In the genomic region with DNA sequence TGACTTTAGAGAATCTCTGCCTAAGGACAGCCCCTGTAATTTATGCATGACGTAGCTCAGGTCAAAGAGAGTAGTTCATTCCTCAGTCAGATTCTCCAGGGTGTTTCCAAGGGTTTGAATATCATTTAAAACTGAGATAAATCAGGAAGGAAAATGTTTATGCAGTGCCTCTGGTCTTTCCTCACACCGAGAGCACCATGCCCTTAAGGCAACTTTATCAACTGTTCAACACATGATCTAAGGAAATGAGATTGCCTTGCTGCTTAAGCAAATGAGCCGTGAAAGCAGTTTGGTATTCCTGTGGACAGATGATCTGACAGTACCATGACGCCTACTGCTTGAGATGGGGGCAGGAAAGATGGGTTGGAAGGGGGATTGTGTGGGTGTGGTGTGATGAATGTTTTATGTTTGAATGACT, we compare ENCODE assay signal across 12 mouse cellular contexts.
DNase-seq lines count a peak whose midpoint lies in the region; ATAC-seq and TF ChIP-seq lines count a peak whose summit lies in the region.
"Had no signal": no experiment of that assay in that cellular context is flagged by ENCODE, and none has a peak within 500 bp of the region (broad histone marks: within the 10 kb centered on the region; RNA-seq: fewer than 3 reads in every experiment).

No protein-coding gene starts in this region.

- no peaks in the 10 kb centered on the region for H3K27me3 ChIP-seq in kidney, embryonic 15.5 days
- no peaks in the 10 kb centered on the region for H3K27me3 ChIP-seq in G1E (ENCODE audit: insufficient read depth, low read length)
- H3K27me3 ChIP-seq: heart, embryonic 15.5 days; limb, embryonic 13.5 days had no signal

- no peak overlapping the region for H3K4me3 ChIP-seq in kidney, embryonic 15.5 days (replicated peaks)
- no peak overlapping the region for H3K4me3 ChIP-seq in G1E (ENCODE audit: low read depth, low read length)
- H3K4me3 ChIP-seq: heart, embryonic 15.5 days; limb, embryonic 13.5 days; myocyte had no signal

- TF ChIP-seq CTCF in G1E (IDR thresholded peaks at IDR 0.05; ENCODE audit: low read depth, low read length), result no peak

- H3K4me2 ChIP-seq in kidney, embryonic 15.5 days, result no peak overlapping the region
- H3K4me2 ChIP-seq: heart, embryonic 15.5 days; limb, embryonic 13.5 days had no signal

- H3K4me1 ChIP-seq in kidney, embryonic 15.5 days, result no peaks in the 10 kb centered on the region
- no peaks in the 10 kb centered on the region for H3K4me1 ChIP-seq in G1E (ENCODE audit: insufficient read depth, low read depth, low read length)
- H3K4me1 ChIP-seq: limb, embryonic 13.5 days had no signal

- WGBS in kidney, embryonic 15.5 days, result 5% methylated on average over 4 of the region's 4 CpGs

- no peaks in the 10 kb centered on the region for H3K9me3 ChIP-seq in kidney, embryonic 15.5 days (replicated peaks)
- H3K9me3 ChIP-seq in G1E (replicated peaks), result no peaks in the 10 kb centered on the region
- H3K9me3 ChIP-seq: heart, embryonic 15.5 days; limb, embryonic 13.5 days had no signal

- no peak overlapping the region for H3K9ac ChIP-seq in kidney, embryonic 15.5 days
- H3K9ac ChIP-seq: heart, embryonic 15.5 days; limb, embryonic 13.5 days had no signal

- H3K36me3 ChIP-seq in kidney, embryonic 15.5 days, result no peaks in the 10 kb centered on the region
- H3K36me3 ChIP-seq in G1E (replicated peaks), result no peaks in the 10 kb centered on the region
- H3K36me3 ChIP-seq: heart, embryonic 15.5 days; limb, embryonic 13.5 days had no signal

- H3K27ac ChIP-seq in kidney, embryonic 15.5 days, result no peak overlapping the region
- H3K27ac ChIP-seq: heart, embryonic 15.5 days; limb, embryonic 13.5 days had no signal

- DNase-seq in kidney, postnatal 4 days, result no peak
- DNase-seq in G1E (ENCODE audit: low spot score), result no peak
- DNase-seq in embryo, embryonic 10.5 days (ENCODE audit: low spot score), result peak; percentile 56
- DNase-seq in left cerebral cortex, adult 9 months (ENCODE audit: low spot score in 2 of 2), result peak; percentile 18 to 30
- no peak for DNase-seq in thymus, postnatal 25 days
- DNase-seq: kidney, adult 18-20 months had no signal

- peak; percentile 93 for ATAC-seq in kidney, embryonic 15.5 days (replicated peaks; ENCODE audit: low FRiP score)
- ATAC-seq in G1E (ENCODE audit: extremely low read depth, insufficient number of reproducible peaks, low FRiP score, poor library complexity, severe bottlenecking), result peak; percentile 45
- ATAC-seq in erythroid progenitor cell, adult 5-6 weeks (replicated peaks; ENCODE audit: low FRiP score, poor library complexity, severe bottlenecking), result no peak
- no peak for ATAC-seq in cerebellum, adult (ENCODE audit: insufficient number of reproducible peaks, low FRiP score, low TSS enrichment)

Comparison
In these comparisons a context has a peak if more than half of its experiments do, and no peak if none do; other contexts are left out.
1. ATAC-seq: peak in kidney, embryonic 15.5 days (single experiment) and G1E (single experiment); none in erythroid progenitor cell, adult 5-6 weeks (single experiment) and cerebellum, adult (single experiment).
2. DNase-seq: peak in embryo, embryonic 10.5 days (single experiment) and left cerebral cortex, adult 9 months (2 of 2); none in kidney, postnatal 4 days (0 of 2), G1E (single experiment) and thymus, postnatal 25 days (single experiment).